Mouse (Mus musculus) myocyte (in vitro differentiated cells): Measurements from ENCODE around the gene Rpl10a.

ENCODE experiments used
- CEBPB ChIP-seq: IDR thresholded peaks from 2 replicates; pipeline ENCODE4 v1.6.1; 2011; ENCODE audit warnings: mild to moderate bottlenecking, moderate library complexity; ENCODE audit not compliant: poor library complexity, insufficient read depth, severe bottlenecking
- E2F4 ChIP-seq: IDR thresholded peaks from one replicate; pipeline ENCODE4 v1.6.1; 2011; ENCODE audit warnings: mild to moderate bottlenecking, control low read depth, moderate library complexity; ENCODE audit not compliant: insufficient read depth
- MAX ChIP-seq: IDR thresholded peaks from one replicate; pipeline ENCODE4 v1.6.1; 2011; ENCODE audit warnings: low read depth, mild to moderate bottlenecking, control low read depth
- MYOD1 ChIP-seq, 3 experiments: IDR thresholded peaks; one replicate each; pipeline ENCODE4 v1.6.1; 2011; ENCODE audit warnings: control low read depth in 2 of 3, low read depth in 2 of 3, mild to moderate bottlenecking in 2 of 3, moderate library complexity in 1 of 3; ENCODE audit not compliant: insufficient read length in 2 of 3, control insufficient read depth in 1 of 3
- POLR2A ChIP-seq: IDR thresholded peaks from one replicate; pipeline ENCODE4 v1.6.1; 2011; ENCODE audit warnings: low read depth, mild to moderate bottlenecking, control low read depth, moderate library complexity; ENCODE audit not compliant: insufficient read length
- POLR2AphosphoS2 ChIP-seq: IDR thresholded peaks from one replicate; pipeline ENCODE4 v1.6.1; 2011; ENCODE audit warnings: low read depth, control low read depth; ENCODE audit not compliant: insufficient read length
- SRF ChIP-seq: IDR thresholded peaks from one replicate; pipeline ENCODE4 v1.6.1; 2011; ENCODE audit warnings: low read depth; ENCODE audit not compliant: control insufficient read depth, insufficient read length
- TCF3 ChIP-seq: IDR thresholded peaks from one replicate; pipeline ENCODE4 v1.6.1; 2011; ENCODE audit warnings: low read depth, control low read depth; ENCODE audit not compliant: insufficient read length
- USF1 ChIP-seq: IDR thresholded peaks from one replicate; pipeline ENCODE4 v1.6.1; 2011; ENCODE audit warnings: low read depth, mild to moderate bottlenecking, control low read depth, moderate library complexity

DNA sequence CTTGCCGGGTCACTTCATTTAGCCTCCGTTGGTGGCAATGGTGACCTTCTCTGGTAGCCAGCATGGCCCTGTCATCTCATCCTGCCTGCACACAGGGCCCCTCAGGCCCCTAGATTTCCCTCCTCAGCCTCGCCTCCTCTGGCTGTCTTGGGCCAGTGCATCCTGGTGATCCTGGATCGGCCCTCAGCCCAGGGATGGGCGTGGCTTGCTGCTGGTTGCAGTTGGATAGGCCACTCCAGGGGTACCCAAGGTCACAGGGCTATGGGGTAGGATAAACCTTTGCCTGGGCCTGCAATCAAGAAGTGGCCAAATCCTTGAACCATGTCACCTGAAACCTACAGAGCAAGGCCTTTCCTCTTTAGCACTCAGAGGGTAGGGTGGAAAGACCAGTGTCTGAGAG, 41.3 kb upstream of the Rpl10a start:
- TF ChIP-seq USF1 (no peak), POLR2A (no peak), MYOD1 (IDR thresholded peaks at IDR 0.05; ENCODE audit: control insufficient read depth in 1 of 3, insufficient read length in 2 of 3, low read depth in 2 of 3) (no peak), TCF3 (no peak), POLR2AphosphoS2 (no peak), MAX (no peak), SRF (no peak), CEBPB (no peak), E2F4 (no peak)
